Mouse (Mus musculus) bone marrow, adult 2 months (tissue): ENCODE data around the gene Esd.

Source experiments
- CTCF ChIP-seq: fragments of 200-500 bp; IDR thresholded peaks from 2 replicates; pipeline ENCODE4 v1.5.1; 2011; ENCODE audit warnings: low read length, control low read depth; ENCODE audit not compliant: control insufficient read depth, insufficient read depth
- POLR2A ChIP-seq: fragments of 200-500 bp; IDR thresholded peaks from 2 replicates; pipeline ENCODE4 v1.6.1; 2011; ENCODE audit warnings: low read depth, mild to moderate bottlenecking, control low read depth, low read length, borderline replicate concordance; ENCODE audit not compliant: control insufficient read depth

DNA sequence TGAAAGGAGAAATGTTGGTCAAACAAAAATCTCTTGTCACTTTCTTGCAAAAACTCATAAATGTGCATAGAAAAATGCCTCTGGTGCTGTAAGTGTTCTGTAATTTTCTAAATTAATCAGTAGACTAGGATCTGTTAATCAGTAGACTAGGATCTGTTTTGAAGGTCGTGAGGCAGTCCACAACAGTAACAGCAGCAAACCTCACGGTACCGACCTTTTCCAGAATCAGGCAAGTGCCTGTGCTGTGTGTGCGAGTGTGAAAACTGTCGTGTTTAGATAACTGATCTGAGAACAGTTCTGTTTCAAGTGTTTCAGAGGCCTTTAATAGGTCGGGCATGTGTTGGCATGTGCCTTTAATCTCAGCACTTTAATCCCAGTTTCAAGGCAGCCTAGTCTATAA is 3.4 kb downstream of the Esd start:
- TF ChIP-seq CTCF (no peak), POLR2A (no peak)
